Mouse (Mus musculus): ENCODE measurements at regions not wholly inside any gene's neighbourhood (a gene's known extent, or its start where the extent isn't known, plus 50 kb on each side); places are given as distances from the start of the nearest gene placed in this dataset.

DNA sequence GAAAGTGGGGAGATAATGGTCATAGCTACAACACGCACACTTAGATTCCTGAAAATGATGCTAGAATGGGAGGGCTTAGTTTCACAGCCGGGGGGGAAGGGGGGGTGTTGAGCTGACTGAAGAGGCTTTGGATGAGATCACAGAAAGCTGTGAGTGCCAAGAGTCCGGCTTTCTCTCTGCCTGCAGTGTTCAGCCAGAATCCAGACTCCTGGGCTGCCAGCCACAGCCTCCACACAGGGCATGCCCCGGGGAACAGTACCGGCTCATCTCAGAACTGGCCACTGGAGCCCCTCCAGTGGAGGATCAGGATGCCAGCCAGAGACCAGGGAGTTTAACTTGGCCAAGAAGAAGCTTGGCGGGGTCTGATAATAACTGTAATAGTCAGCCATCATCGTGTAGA lies 85.7 kb downstream of the Vcpkmt start:
- no peak for TF ChIP-seq TAL1 (IDR thresholded peaks at IDR 0.05; ENCODE audit: low read length)
- no peak for TF ChIP-seq GATA1 (IDR thresholded peaks at IDR 0.05; ENCODE audit: low read length)
